In genomic region chr11:51620084-51620483, GRCm38 (mm10) we compare ENCODE assay signal across 8 mouse cellular contexts. TPM values are rescaled to one million over a fixed set of nuclear protein-coding genes. Genes with fewer than 3 reads are reported as not detected.
DNase-seq lines count a peak whose midpoint lies in the region; ATAC-seq and TF ChIP-seq lines count a peak whose summit lies in the region.

No protein-coding gene starts in this region.

- ATAC-seq in heart, embryonic 15.5 days (replicated peaks; ENCODE audit: insufficient number of reproducible peaks, insufficient read depth, low FRiP score, low read depth): no peak
- no peak for ATAC-seq in G1E (ENCODE audit: extremely low read depth, insufficient number of reproducible peaks, low FRiP score, poor library complexity, severe bottlenecking)
- ATAC-seq in forebrain, postnatal 0 days: no peak

- peak overlapping the region; percentile 62 for H3K9ac ChIP-seq in heart, embryonic 15.5 days
- H3K9ac ChIP-seq in forebrain, postnatal 0 days: peak overlapping the region; percentile 72

- peak overlapping the region; percentile 76 for H3K4me2 ChIP-seq in heart, embryonic 15.5 days
- H3K4me2 ChIP-seq in forebrain, postnatal 0 days (ENCODE audit: low read depth): peak overlapping the region; percentile 78

- H3K79me2 ChIP-seq in macrophage (ENCODE audit: inconsistent target): peaks cover 27% of the 10 kb centered on the region

- 1% methylated on average over 11 of the region's 11 CpGs for WGBS in heart, embryonic 15.5 days
- 3% methylated on average over 11 of the region's 11 CpGs for WGBS in forebrain, postnatal 0 days
- 3% methylated on average over 11 of the region's 11 CpGs for WGBS in macrophage (ENCODE audit: missing documents)

- no peaks in the 10 kb centered on the region for H3K9me3 ChIP-seq in heart, embryonic 15.5 days (replicated peaks)
- no peaks in the 10 kb centered on the region for H3K9me3 ChIP-seq in G1E (replicated peaks)
- no peaks in the 10 kb centered on the region for H3K9me3 ChIP-seq in forebrain, postnatal 0 days (ENCODE audit: low read length)

- peak overlapping the region; percentile 69 for H3K4me3 ChIP-seq in heart, embryonic 15.5 days
- H3K4me3 ChIP-seq in G1E (ENCODE audit: low read depth, low read length) (peak overlapping the region; percentile 94), macrophage (ENCODE audit: inconsistent target) (peak overlapping the region; percentile 59)
- peak overlapping the region; percentile 95 for H3K4me3 ChIP-seq in forebrain, postnatal 0 days (ENCODE audit: low read depth, low read length)

- peak overlapping the region; percentile 35; the same call in 1 of the 2 replicates for H3K27ac ChIP-seq in heart, embryonic 15.5 days
- no peak overlapping the region for H3K27ac ChIP-seq in forebrain, postnatal 0 days (ENCODE audit: low read depth, low read length)
- H3K27ac ChIP-seq in macrophage: peak overlapping the region; percentile 7; the same call in 1 of the 2 replicates

- no peak for DNase-seq in heart, adult 11 months
- DNase-seq in G1E (ENCODE audit: low spot score): no peak
- no peak for DNase-seq in forebrain, postnatal 0 days
- DNase-seq in thymus, adult 18-20 months: no peak
- no peak for DNase-seq in urinary bladder, postnatal 10 days (ENCODE audit: low spot score)
- DNase-seq in gastrocnemius, postnatal 14 days: no peak

- H3K27me3 ChIP-seq in heart, embryonic 15.5 days: no peaks in the 10 kb centered on the region
- no peaks in the 10 kb centered on the region for H3K27me3 ChIP-seq in G1E (ENCODE audit: insufficient read depth, low read length)
- H3K27me3 ChIP-seq in forebrain, postnatal 0 days (ENCODE audit: insufficient read depth, low read length): no peaks in the 10 kb centered on the region

- no peak for TF ChIP-seq CTCF in G1E (IDR thresholded peaks at IDR 0.05; ENCODE audit: low read depth, low read length)
- TF ChIP-seq CTCF in forebrain, postnatal 0 days (IDR thresholded peaks at IDR 0.05; ENCODE audit: low read depth): no peak

- H3K36me3 ChIP-seq in heart, embryonic 15.5 days: peaks cover 30% of the 10 kb centered on the region
- H3K36me3 ChIP-seq in G1E (replicated peaks) (peaks cover 44% of the 10 kb centered on the region), macrophage (ENCODE audit: inconsistent target) (peaks cover 27% of the 10 kb centered on the region)
- peaks cover 32% of the 10 kb centered on the region for H3K36me3 ChIP-seq in forebrain, postnatal 0 days (ENCODE audit: insufficient read depth)

- H3K4me1 ChIP-seq in heart, embryonic 15.5 days (replicated peaks): peaks cover 29% of the 10 kb centered on the region
- peaks cover 66% of the 10 kb centered on the region for H3K4me1 ChIP-seq in G1E (ENCODE audit: insufficient read depth, low read depth, low read length)
- H3K4me1 ChIP-seq in forebrain, postnatal 0 days (ENCODE audit: insufficient read depth): 0 out of 2 replicates have a peak, but pooled peaks cover 3% of the 10 kb centered on the region

- intact Hi-C loops in gastrocnemius, postnatal 14 days (cut with DNase I; ENCODE audit: low total_unique reads): no loop called here

RNA-seq across cellular contexts. Expression of gene Nhp2, which starts 0.5 kb away (rescaled TPM):
- polyA plus RNA-seq in heart, embryonic 15.5 days (2015; fragmentation: Nextera tagmentation; extraction: Ambion mirVana): 64.8 and 79.8 TPM in 2 replicates
- total RNA-seq in G1E (2014; fragmentation: Nextera tagmentation) (73.2 and 91.1 TPM in 2 replicates), G1E (2017) (136 and 139 TPM in 2 replicates)
- polyA plus RNA-seq in G1E (2012) (202 and 235 TPM in 2 replicates), macrophage (2018) (45.0 to 125 TPM (median 72.8 TPM) in 3 replicates)
- 66.5 and 81.2 TPM in 2 replicates for total RNA-seq in forebrain, postnatal 0 days (2014; rRNA removed)
- 118 and 155 TPM in 2 replicates for polyA plus RNA-seq in forebrain, postnatal 0 days (2015; fragmentation: Nextera tagmentation; extraction: Ambion mirVana)
- total RNA-seq in macrophage (2018; cell fraction: chromatin; rRNA removed): 10 to 100 TPM in 19 of 26 experiments, 1 to 10 TPM in 7; 6.7 to 48.1 (median 12.0) TPM
- total RNA-seq in macrophage (2018; cell fraction: cytosol; rRNA removed): 10 to 100 TPM; 32.4 to 68.5 (median 50.3) TPM
- total RNA-seq in macrophage (2018; cell fraction: nucleus; rRNA removed): 10 to 100 TPM in 25 of 26 experiments, 1 to 10 TPM in 1; 9.7 to 57.2 (median 17.0) TPM
- total RNA-seq in gastrocnemius, postnatal 14 days (2021): 10 to 100 TPM; 23.8 to 32.7 TPM

RNA-seq across cellular contexts. Expression of gene Hnrnpab, which starts 13.4 kb away (rescaled TPM):
- 239 and 289 TPM in 2 replicates for polyA plus RNA-seq in heart, embryonic 15.5 days (2015; fragmentation: Nextera tagmentation; extraction: Ambion mirVana)
- total RNA-seq in G1E (2014; fragmentation: Nextera tagmentation) (504 and 536 TPM in 2 replicates), G1E (2017) (669 and 683 TPM in 2 replicates)
- polyA plus RNA-seq in G1E (2012) (1,141 and 1,394 TPM in 2 replicates), macrophage (2018) (203 to 532 TPM (median 476 TPM) in 3 replicates)
- total RNA-seq in forebrain, postnatal 0 days (2014; rRNA removed): 324 and 364 TPM in 2 replicates
- polyA plus RNA-seq in forebrain, postnatal 0 days (2015; fragmentation: Nextera tagmentation; extraction: Ambion mirVana): 350 and 374 TPM in 2 replicates
- 100 to 1,000 TPM in 6 of 26 experiments, 10 to 100 TPM in 20; 61.5 to 128 (median 92.7) TPM for total RNA-seq in macrophage (2018; cell fraction: chromatin; rRNA removed)
- total RNA-seq in macrophage (2018; cell fraction: cytosol; rRNA removed): 100 to 1,000 TPM; 222 to 303 (median 262) TPM
- total RNA-seq in macrophage (2018; cell fraction: nucleus; rRNA removed): 100 to 1,000 TPM; 104 to 259 (median 129) TPM
- total RNA-seq in gastrocnemius, postnatal 14 days (2021): 100 to 1,000 TPM; 118 to 144 TPM

RNA-seq across cellular contexts. Expression of gene Rmnd5b, which starts 15.6 kb away (rescaled TPM):
- polyA plus RNA-seq in heart, embryonic 15.5 days (2015; fragmentation: Nextera tagmentation; extraction: Ambion mirVana): 25.6 and 36.8 TPM in 2 replicates
- total RNA-seq in G1E (2014; fragmentation: Nextera tagmentation): 27.6 and 35.8 TPM in 2 replicates
- total RNA-seq in G1E (2017): 26.8 and 28.0 TPM in 2 replicates
- polyA plus RNA-seq in G1E (2012): 15.7 and 18.4 TPM in 2 replicates
- total RNA-seq in forebrain, postnatal 0 days (2014; rRNA removed): 70.7 and 88.2 TPM in 2 replicates
- 74.4 and 75.9 TPM in 2 replicates for polyA plus RNA-seq in forebrain, postnatal 0 days (2015; fragmentation: Nextera tagmentation; extraction: Ambion mirVana)
- total RNA-seq in macrophage (2018; cell fraction: chromatin; rRNA removed): 10 to 100 TPM in 25 of 26 experiments, 1 to 10 TPM in 1; 5.8 to 64.4 (median 26.4) TPM
- 10 to 100 TPM; 12.1 to 48.9 (median 25.2) TPM for total RNA-seq in macrophage (2018; cell fraction: cytosol; rRNA removed)
- total RNA-seq in macrophage (2018; cell fraction: nucleus; rRNA removed): 10 to 100 TPM in 24 of 26 experiments, 1 to 10 TPM in 2; 9.5 to 48.8 (median 21.0) TPM
- 15.5 to 43.6 TPM (median 25.5 TPM) in 3 replicates for polyA plus RNA-seq in macrophage (2018)
- 10 to 100 TPM; 11.8 to 13.3 TPM for total RNA-seq in gastrocnemius, postnatal 14 days (2021)

RNA-seq across cellular contexts. Expression of gene N4bp3, which starts 30.6 kb away (rescaled TPM):
- 16.6 and 18.8 TPM in 2 replicates for polyA plus RNA-seq in heart, embryonic 15.5 days (2015; fragmentation: Nextera tagmentation; extraction: Ambion mirVana)
- total RNA-seq in G1E (2014; fragmentation: Nextera tagmentation) (not detected in 2 replicates), G1E (2017) (0.05 and 0.35 TPM in 2 replicates)
- polyA plus RNA-seq in G1E (2012) (0.08 and 0.13 TPM in 2 replicates), macrophage (2018) (3.9 to 13.9 TPM (median 6.3 TPM) in 3 replicates)
- 23.4 and 26.4 TPM in 2 replicates for total RNA-seq in forebrain, postnatal 0 days (2014; rRNA removed)
- polyA plus RNA-seq in forebrain, postnatal 0 days (2015; fragmentation: Nextera tagmentation; extraction: Ambion mirVana): 17.3 and 17.9 TPM in 2 replicates
- total RNA-seq in macrophage (2018; cell fraction: chromatin; rRNA removed): 10 to 100 TPM in 5 of 26 experiments, 1 to 10 TPM in 21; 2.6 to 21.1 (median 6.6) TPM
- total RNA-seq in macrophage (2018; cell fraction: cytosol; rRNA removed): 10 to 100 TPM in 7 of 26 experiments, 1 to 10 TPM in 19; 2.5 to 18.8 (median 6.6) TPM
- total RNA-seq in macrophage (2018; cell fraction: nucleus; rRNA removed): 10 to 100 TPM in 7 of 26 experiments, 1 to 10 TPM in 19; 2.0 to 23.1 (median 7.9) TPM
- total RNA-seq in gastrocnemius, postnatal 14 days (2021): 10 to 100 TPM in 1 of 2 experiments, 1 to 10 TPM in 1; 8.7 to 12.2 TPM

RNA-seq across cellular contexts. Expression of gene D930048N14Rik, which starts 30.7 kb away (rescaled TPM):
- 1.00 and 1.5 TPM in 2 replicates for polyA plus RNA-seq in heart, embryonic 15.5 days (2015; fragmentation: Nextera tagmentation; extraction: Ambion mirVana)
- total RNA-seq in G1E (2014; fragmentation: Nextera tagmentation): not detected in 2 replicates
- 0.05 and 0.06 TPM in 2 replicates for total RNA-seq in G1E (2017)
- not detected in 2 replicates for polyA plus RNA-seq in G1E (2012)
- 0.85 and 1.1 TPM in 2 replicates for total RNA-seq in forebrain, postnatal 0 days (2014; rRNA removed)
- 0.39 and 0.46 TPM in 2 replicates for polyA plus RNA-seq in forebrain, postnatal 0 days (2015; fragmentation: Nextera tagmentation; extraction: Ambion mirVana)
- 10 to 100 TPM in 4 of 26 experiments, 1 to 10 TPM in 21, under 1 TPM in 1; 0.81 to 19.0 (median 3.2) TPM for total RNA-seq in macrophage (2018; cell fraction: chromatin; rRNA removed)
- total RNA-seq in macrophage (2018; cell fraction: cytosol; rRNA removed): 1 to 10 TPM in 6 of 26 experiments, under 1 TPM in 20; 0.10 to 3.1 (median 0.49) TPM
- total RNA-seq in macrophage (2018; cell fraction: nucleus; rRNA removed): 10 to 100 TPM in 7 of 26 experiments, 1 to 10 TPM in 19; 1.1 to 37.4 (median 5.8) TPM
- 0.58 to 4.2 TPM (median 2.0 TPM) in 3 replicates for polyA plus RNA-seq in macrophage (2018)
- under 1 TPM; 0.33 to 0.60 TPM for total RNA-seq in gastrocnemius, postnatal 14 days (2021)
